Mouse (Mus musculus) spleen, adult 2 months (tissue): ENCODE results near the gene Gm884. TPM values are rescaled to one million over a fixed set of nuclear protein-coding genes. Genes with fewer than 3 reads are reported as not detected.

ENCODE experiments used
- DNase-seq, 2 experiments: peaks; one replicate each; pipeline versions ENCODE4 v3.0.0 to v3.0.0-alpha.2; 2012 to 2021; ENCODE audit warnings: low spot score in 2 of 2, low read depth in 1 of 2
- H3K27ac ChIP-seq: fragments of 200-500 bp; 2 replicates; pipeline ENCODE4 v1.5.1; 2012; ENCODE audit warnings: low read length, inconsistent platforms; ENCODE audit not compliant: insufficient read depth
- H3K27me3 ChIP-seq: fragments of 200-500 bp; 2 replicates; pipeline ENCODE4 v1.6.1; 2012; ENCODE audit warnings: mild to moderate bottlenecking, moderate library complexity, low read length, inconsistent platforms; ENCODE audit not compliant: control insufficient read depth, insufficient read depth
- H3K36me3 ChIP-seq: fragments of 200-500 bp; 2 replicates; pipeline ENCODE4 v1.6.1; 2012; ENCODE audit warnings: mild to moderate bottlenecking, low read length, inconsistent platforms; ENCODE audit not compliant: control insufficient read depth, insufficient read depth
- H3K4me1 ChIP-seq: fragments of 200-500 bp; 2 replicates; pipeline ENCODE4 v1.6.1; 2011; ENCODE audit warnings: inconsistent platforms; ENCODE audit not compliant: control insufficient read depth, insufficient read depth, insufficient read length
- H3K4me3 ChIP-seq: fragments of 200-500 bp; 2 replicates; pipeline ENCODE4 v1.5.1; 2011; ENCODE audit warnings: mild to moderate bottlenecking, inconsistent platforms; ENCODE audit not compliant: insufficient read depth, insufficient read length; ENCODE audit errors: extremely low read depth
- CTCF ChIP-seq: fragments of 200-500 bp; IDR thresholded peaks from 2 replicates; pipeline ENCODE4 v1.5.1; 2011; ENCODE audit warnings: mild to moderate bottlenecking, inconsistent platforms; ENCODE audit not compliant: insufficient read depth, insufficient read length, insufficient replicate concordance; ENCODE audit errors: extremely low read depth
- POLR2A ChIP-seq: fragments of 200-500 bp; IDR thresholded peaks from 2 replicates; pipeline ENCODE4 v1.6.1; 2011; ENCODE audit warnings: low read depth, low read length, inconsistent platforms
- WGBS: fragments of 180-500 bp; shearing (Covaris S2); methylation state at CpG from one replicate; pipeline ENCODE4 v1.1.7; 2018; 5-methylcytosine and 5-hydroxymethylcytosine counted together
- polyA plus RNA-seq: library from polyadenylated mRNA; depleted of rRNA; stranded (reverse); fragments of >200 nt; gene quantifications from 2 replicates; pipeline ENCODE4 v1.2.3, GENCODE M21; 2012; rRNA removed

Gm884 gene
- not detected in 2 replicates for polyA plus RNA-seq

GRCm38 (mm10) chr11:103621040-103621439 is at the start of gene Gm884:
Gene Gm884 (minus strand): TSS chr11:103621140.
- TF ChIP-seq CTCF: no peak
- TF ChIP-seq POLR2A: no peak
- no peak for DNase-seq
- Histone ChIP-seq H3K27me3 (no peaks in the 10 kb centered on the region), H3K4me1 (no peaks in the 10 kb centered on the region), H3K4me3 (no peak within 1 kb of the TSS), H3K27ac (no peak within 1 kb of the TSS), H3K36me3 (no peaks in the 10 kb centered on the region)
- 80% methylated on average over 9 of the region's 9 CpGs for WGBS

- H3K4me3 ChIP-seq: no peak overlapping the region
Measured at GRCm38 (mm10) chr11:103666907-103667426, 46.0 kb upstream of the Gm884 start.

GRCm38 (mm10) chr11:103666181-103666906 is 45.4 kb upstream of the Gm884 start:
- no peak for TF ChIP-seq POLR2A
- TF ChIP-seq CTCF: no peak
- Histone ChIP-seq H3K4me1 (no peaks in the 10 kb centered on the region), H3K4me3 (no peak overlapping the region), H3K36me3 (no peaks in the 10 kb centered on the region), H3K27ac (no peak overlapping the region), H3K27me3 (no peaks in the 10 kb centered on the region)
- 52% methylated on average over 10 of the region's 10 CpGs for WGBS
- DNase-seq: no peak

More at GRCm38 (mm10) chr11:103666907-103667426, 46.0 kb upstream of the Gm884 start:
- TF ChIP-seq CTCF: no peak
- no peak for TF ChIP-seq POLR2A
- 59% methylated on average over 13 of the region's 13 CpGs for WGBS
- no peak overlapping the region for H3K27ac ChIP-seq
- no peaks in the 10 kb centered on the region for H3K36me3 ChIP-seq
- DNase-seq: no peak
- H3K4me1 ChIP-seq: no peaks in the 10 kb centered on the region
- H3K27me3 ChIP-seq: no peaks in the 10 kb centered on the region

- Histone ChIP-seq H3K36me3 (no peaks in the 10 kb centered on the region), H3K4me3 (no peak overlapping the region), H3K4me1 (no peaks in the 10 kb centered on the region), H3K27me3 (no peaks in the 10 kb centered on the region), H3K27ac (no peak overlapping the region)
- TF ChIP-seq POLR2A (no peak), CTCF (no peak)
- DNase-seq: no peak
- WGBS: 67% methylated on average over 1 of the region's 1 CpGs
Measured at GRCm38 (mm10) chr11:103665695-103666094, 44.8 kb upstream of the Gm884 start.

- Histone ChIP-seq H3K27me3 (no peaks in the 10 kb centered on the region), H3K4me1 (no peaks in the 10 kb centered on the region), H3K36me3 (no peaks in the 10 kb centered on the region), H3K27ac (no peak overlapping the region), H3K4me3 (no peak overlapping the region)
- TF ChIP-seq POLR2A (no peak), CTCF (no peak)
- 93% methylated on average over 8 of the region's 8 CpGs for WGBS
- no peak for DNase-seq
Measured at GRCm38 (mm10) chr11:103663119-103663518, 42.2 kb upstream of the Gm884 start.

GRCm38 (mm10) chr11:103662546-103662945 is 41.6 kb upstream of the Gm884 start:
- no peak overlapping the region for H3K27ac ChIP-seq
- H3K36me3 ChIP-seq: no peaks in the 10 kb centered on the region
- H3K4me3 ChIP-seq: no peak overlapping the region
- TF ChIP-seq POLR2A (no peak), CTCF (no peak)
- DNase-seq: no peak
- no peaks in the 10 kb centered on the region for H3K4me1 ChIP-seq
- H3K27me3 ChIP-seq: no peaks in the 10 kb centered on the region
- 82% methylated on average over 5 of the region's 5 CpGs for WGBS

GRCm38 (mm10) chr11:103661863-103662262 is 40.9 kb upstream of the Gm884 start:
- DNase-seq: no peak
- Histone ChIP-seq H3K27me3 (no peaks in the 10 kb centered on the region), H3K27ac (no peak overlapping the region), H3K4me3 (no peak overlapping the region), H3K4me1 (no peaks in the 10 kb centered on the region), H3K36me3 (no peaks in the 10 kb centered on the region)
- WGBS: 55% methylated on average over 4 of the region's 4 CpGs
- TF ChIP-seq POLR2A: no peak
- TF ChIP-seq CTCF: no peak
